Mouse (Mus musculus): ENCODE measurements at regions not wholly inside any gene's neighbourhood (a gene's known extent, or its start where the extent isn't known, plus 50 kb on each side); places are given as distances from the start of the nearest gene placed in this dataset.
A peak's percentile ranks its signal among the peaks of the same experiment; 100 is the strongest.

GRCm38 (mm10) chr5:147794711-147795532 lies 65.3 kb upstream of the Pomp start:
- Histone ChIP-seq H3K27ac (replicated peaks in 1 of 2; ENCODE audit: control insufficient read depth in 1 of 2, insufficient read depth in 1 of 2, low read depth in 2 of 2, low read length in 2 of 2) (peak overlapping the region; percentile 4 to 39; a peak in 3 of 4 replicates), H3K4me2 (ENCODE audit: low read length) (0 out of 2 replicates have a peak overlapping the region, but pooled peaks have one; percentile 1), H3K4me3 (ENCODE audit: control insufficient read depth in 1 of 2, insufficient read depth in 1 of 2, low read depth in 1 of 2, low read length in 2 of 2) (no peak overlapping the region), H3K9ac (ENCODE audit: low read length) (no peak overlapping the region), H3K36me3 (ENCODE audit: control insufficient read depth, insufficient read depth, low read length) (no peaks in the 10 kb centered on the region), H3K9me3 (ENCODE audit: control insufficient read depth, low read length) (no peaks in the 10 kb centered on the region), H3K4me1 (ENCODE audit: control insufficient read depth in 2 of 2, insufficient read depth in 2 of 2, low read length in 2 of 2) (peaks cover 2 to 4% of the 10 kb centered on the region in 2 experiments; a peak in 1 of 4 replicates), H3K27me3 (ENCODE audit: control insufficient read depth, insufficient read depth, low read length) (no peaks in the 10 kb centered on the region)
- WGBS, result 43% methylated on average over 17 of the region's 17 CpGs
- no peak for ATAC-seq (ENCODE audit: insufficient number of reproducible peaks, insufficient read depth, low FRiP score, low read depth)

GRCm38 (mm10) chr5:147793059-147793458 lies 67.2 kb upstream of the Pomp start:
- Histone ChIP-seq H3K4me3 (ENCODE audit: control insufficient read depth in 1 of 2, insufficient read depth in 1 of 2, low read depth in 1 of 2, low read length in 2 of 2) (no peak overlapping the region), H3K9ac (ENCODE audit: low read length) (no peak overlapping the region), H3K9me3 (ENCODE audit: control insufficient read depth, low read length) (no peaks in the 10 kb centered on the region), H3K4me1 (ENCODE audit: control insufficient read depth in 2 of 2, insufficient read depth in 2 of 2, low read length in 2 of 2) (peaks cover 7 to 13% of the 10 kb centered on the region in 2 experiments), H3K27ac (replicated peaks in 1 of 2; ENCODE audit: control insufficient read depth in 1 of 2, insufficient read depth in 1 of 2, low read depth in 2 of 2, low read length in 2 of 2) (no peak overlapping the region), H3K4me2 (ENCODE audit: low read length) (no peak overlapping the region), H3K27me3 (ENCODE audit: control insufficient read depth, insufficient read depth, low read length) (no peaks in the 10 kb centered on the region), H3K36me3 (ENCODE audit: control insufficient read depth, insufficient read depth, low read length) (no peaks in the 10 kb centered on the region)
- 47% methylated on average over 9 of the region's 9 CpGs for WGBS
- no peak for ATAC-seq (ENCODE audit: insufficient number of reproducible peaks, insufficient read depth, low FRiP score, low read depth)

GRCm38 (mm10) chr5:147792638-147793037 lies 66.8 kb upstream of the Flt1 start:
- no peaks in the 10 kb centered on the region for H3K27me3 ChIP-seq (ENCODE audit: control insufficient read depth, insufficient read depth, low read length)
- H3K4me1 ChIP-seq (ENCODE audit: control insufficient read depth in 2 of 2, insufficient read depth in 2 of 2, low read length in 2 of 2), result peaks cover 7 to 15% of the 10 kb centered on the region in 2 experiments
- no peak overlapping the region for H3K4me2 ChIP-seq (ENCODE audit: low read length)
- no peak overlapping the region for H3K27ac ChIP-seq (replicated peaks in 1 of 2; ENCODE audit: control insufficient read depth in 1 of 2, insufficient read depth in 1 of 2, low read depth in 2 of 2, low read length in 2 of 2)
- 56% methylated on average over 4 of the region's 4 CpGs for WGBS
- H3K4me3 ChIP-seq (ENCODE audit: control insufficient read depth in 1 of 2, insufficient read depth in 1 of 2, low read depth in 1 of 2, low read length in 2 of 2), result no peak overlapping the region
- no peaks in the 10 kb centered on the region for H3K36me3 ChIP-seq (ENCODE audit: control insufficient read depth, insufficient read depth, low read length)
- H3K9ac ChIP-seq (ENCODE audit: low read length), result no peak overlapping the region
- no peak for ATAC-seq (ENCODE audit: insufficient number of reproducible peaks, insufficient read depth, low FRiP score, low read depth)
- H3K9me3 ChIP-seq (ENCODE audit: control insufficient read depth, low read length), result no peaks in the 10 kb centered on the region

- no peak for ATAC-seq (ENCODE audit: insufficient number of reproducible peaks, insufficient read depth, low FRiP score, low read depth)
- H3K4me2 ChIP-seq (ENCODE audit: low read length), result no peak overlapping the region
- no peak overlapping the region for H3K9ac ChIP-seq (ENCODE audit: low read length)
- H3K9me3 ChIP-seq (ENCODE audit: control insufficient read depth, low read length), result no peaks in the 10 kb centered on the region
- H3K27ac ChIP-seq (replicated peaks in 1 of 2; ENCODE audit: control insufficient read depth in 1 of 2, insufficient read depth in 1 of 2, low read depth in 2 of 2, low read length in 2 of 2), result no peak overlapping the region
- H3K4me1 ChIP-seq (ENCODE audit: control insufficient read depth in 2 of 2, insufficient read depth in 2 of 2, low read length in 2 of 2), result peaks cover 10 to 15% of the 10 kb centered on the region in 2 experiments
- H3K36me3 ChIP-seq (ENCODE audit: control insufficient read depth, insufficient read depth, low read length), result no peaks in the 10 kb centered on the region
- no peak overlapping the region for H3K4me3 ChIP-seq (ENCODE audit: control insufficient read depth in 1 of 2, insufficient read depth in 1 of 2, low read depth in 1 of 2, low read length in 2 of 2)
- no peaks in the 10 kb centered on the region for H3K27me3 ChIP-seq (ENCODE audit: control insufficient read depth, insufficient read depth, low read length)
Observed at GRCm38 (mm10) chr5:147791121-147791520, 65.3 kb upstream of the Flt1 start.

- H3K9ac ChIP-seq (ENCODE audit: low read length), result no peak overlapping the region
- ATAC-seq (ENCODE audit: insufficient number of reproducible peaks, insufficient read depth, low FRiP score, low read depth), result no peak
Observed at GRCm38 (mm10) chr5:147788496-147788895, 62.7 kb upstream of the Flt1 start.

GRCm38 (mm10) chr5:147786857-147787256 lies 61.0 kb upstream of the Flt1 start:
- Histone ChIP-seq H3K4me2 (ENCODE audit: low read length) (no peak overlapping the region), H3K9ac (ENCODE audit: low read length) (no peak overlapping the region), H3K4me1 (ENCODE audit: control insufficient read depth in 2 of 2, insufficient read depth in 2 of 2, low read length in 2 of 2) (peaks cover 12 to 16% of the 10 kb centered on the region in 2 experiments), H3K27ac (replicated peaks in 1 of 2; ENCODE audit: control insufficient read depth in 1 of 2, insufficient read depth in 1 of 2, low read depth in 2 of 2, low read length in 2 of 2) (no peak overlapping the region), H3K27me3 (ENCODE audit: control insufficient read depth, insufficient read depth, low read length) (no peaks in the 10 kb centered on the region), H3K4me3 (ENCODE audit: control insufficient read depth in 1 of 2, insufficient read depth in 1 of 2, low read depth in 1 of 2, low read length in 2 of 2) (no peak overlapping the region), H3K36me3 (ENCODE audit: control insufficient read depth, insufficient read depth, low read length) (no peaks in the 10 kb centered on the region), H3K9me3 (ENCODE audit: control insufficient read depth, low read length) (peaks cover 3% of the 10 kb centered on the region; the same call in 1 of the 2 replicates)
- no peak for ATAC-seq (ENCODE audit: insufficient number of reproducible peaks, insufficient read depth, low FRiP score, low read depth)
- WGBS, result 46% methylated on average over 5 of the region's 5 CpGs

More at GRCm38 (mm10) chr5:147788496-147788895, 62.7 kb upstream of the Flt1 start:
- Histone ChIP-seq H3K4me2 (ENCODE audit: low read length) (no peak overlapping the region), H3K27ac (replicated peaks in 1 of 2; ENCODE audit: control insufficient read depth in 1 of 2, insufficient read depth in 1 of 2, low read depth in 2 of 2, low read length in 2 of 2) (no peak overlapping the region), H3K9me3 (ENCODE audit: control insufficient read depth, low read length) (peaks cover 3% of the 10 kb centered on the region; the same call in 1 of the 2 replicates), H3K27me3 (ENCODE audit: control insufficient read depth, insufficient read depth, low read length) (no peaks in the 10 kb centered on the region), H3K4me1 (ENCODE audit: control insufficient read depth in 2 of 2, insufficient read depth in 2 of 2, low read length in 2 of 2) (peaks cover 8 to 11% of the 10 kb centered on the region in 2 experiments), H3K4me3 (ENCODE audit: control insufficient read depth in 1 of 2, insufficient read depth in 1 of 2, low read depth in 1 of 2, low read length in 2 of 2) (no peak overlapping the region), H3K36me3 (ENCODE audit: control insufficient read depth, insufficient read depth, low read length) (no peaks in the 10 kb centered on the region)
- WGBS, result 27% methylated on average over 6 of the region's 6 CpGs

- peaks cover 12 to 16% of the 10 kb centered on the region in 2 experiments for H3K4me1 ChIP-seq (ENCODE audit: control insufficient read depth in 2 of 2, insufficient read depth in 2 of 2, low read length in 2 of 2)
- no peak overlapping the region for H3K27ac ChIP-seq (replicated peaks in 1 of 2; ENCODE audit: control insufficient read depth in 1 of 2, insufficient read depth in 1 of 2, low read depth in 2 of 2, low read length in 2 of 2)
- peaks cover 3% of the 10 kb centered on the region; the same call in 1 of the 2 replicates for H3K9me3 ChIP-seq (ENCODE audit: control insufficient read depth, low read length)
- no peak overlapping the region for H3K4me2 ChIP-seq (ENCODE audit: low read length)
- no peak overlapping the region for H3K9ac ChIP-seq (ENCODE audit: low read length)
- 88% methylated on average over 9 of the region's 9 CpGs for WGBS
- no peaks in the 10 kb centered on the region for H3K27me3 ChIP-seq (ENCODE audit: control insufficient read depth, insufficient read depth, low read length)
- H3K36me3 ChIP-seq (ENCODE audit: control insufficient read depth, insufficient read depth, low read length), result no peaks in the 10 kb centered on the region
- H3K4me3 ChIP-seq (ENCODE audit: control insufficient read depth in 1 of 2, insufficient read depth in 1 of 2, low read depth in 1 of 2, low read length in 2 of 2), result no peak overlapping the region
- no peak for ATAC-seq (ENCODE audit: insufficient number of reproducible peaks, insufficient read depth, low FRiP score, low read depth)
Observed at GRCm38 (mm10) chr5:147784159-147784558, 58.3 kb upstream of the Flt1 start.
